Mouse (Mus musculus) E14TG2a.4 (cell line): Measurements from ENCODE around the gene Cd93.

Experiments
- CTCF ChIP-seq: conservative IDR thresholded peaks from 2 replicates; pipeline ENCODE4 v1.5.1; 2014; ENCODE audit warnings: low read length
- NANOG ChIP-seq: IDR thresholded peaks from 2 replicates; pipeline ENCODE4 v1.6.1; 2014; ENCODE audit warnings: borderline replicate concordance, low read length, mixed read lengths

DNA sequence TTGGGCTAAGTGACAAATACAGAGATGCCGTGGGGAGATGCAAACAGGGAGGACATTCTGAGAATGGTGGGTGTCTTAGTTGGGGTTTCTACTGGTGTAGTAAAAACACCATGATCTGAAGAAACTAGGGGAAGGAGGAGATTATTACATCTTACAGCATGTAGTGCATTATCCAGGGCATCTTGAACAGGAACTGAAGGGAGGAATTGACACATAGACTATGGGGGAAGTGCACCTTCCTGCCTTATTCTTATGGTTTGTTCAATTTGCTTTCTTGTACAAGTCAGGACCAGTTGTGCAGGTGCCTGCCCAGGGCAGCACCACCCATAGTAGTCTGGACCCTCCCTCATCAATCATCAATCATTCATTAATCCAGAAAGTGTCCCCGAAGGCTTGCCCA lies 56.4 kb downstream of the Cd93 start:
- no peak for TF ChIP-seq CTCF
- no peak for TF ChIP-seq NANOG
